Mouse (Mus musculus) heart, adult 18-20 months (tissue): Measurements from ENCODE around the gene Cacna2d1. TPM values are rescaled to one million over a fixed set of nuclear protein-coding genes. Genes with fewer than 3 reads are reported as not detected.

Experiments used
- DNase-seq, 2 experiments: peaks; one replicate each; pipeline ENCODE4 v3.0.0; 2021 to 2022; ENCODE audit warnings: mixed read lengths in 1 of 2
- total RNA-seq, 2 experiments: library from RNA; stranded (reverse); gene quantifications; 2 replicates each; pipeline ENCODE4 v1.2.3; 2021

Gene Cacna2d1
- total RNA-seq, 2 experiments from 2014 or later: 82.2 to 87.4 TPM

GRCm38 (mm10) chr5:15983354-15983753, 48.9 kb downstream of the Cacna2d1 start:
- no peak for DNase-seq

GRCm38 (mm10) chr5:15985228-15985858, 50.9 kb downstream of the Cacna2d1 start:
- no peak for DNase-seq

- no peak for DNase-seq
Measured at GRCm38 (mm10) chr5:15985901-15986300, 51.4 kb downstream of the Cacna2d1 start.

GRCm38 (mm10) chr5:15991428-15992139, 57.1 kb downstream of the Cacna2d1 start:
- DNase-seq: no peak

GRCm38 (mm10) chr5:15993252-15993944, 58.9 kb downstream of the Cacna2d1 start:
- no peak for DNase-seq

- no peak for DNase-seq
Measured at GRCm38 (mm10) chr5:15997190-15997589, 62.7 kb downstream of the Cacna2d1 start.

- DNase-seq: no peak
Measured at GRCm38 (mm10) chr5:15997769-15998168, 63.3 kb downstream of the Cacna2d1 start.

- no peak for DNase-seq
Measured at GRCm38 (mm10) chr5:16000917-16001316, 66.4 kb downstream of the Cacna2d1 start.

GRCm38 (mm10) chr5:16002431-16003063, 68.1 kb downstream of the Cacna2d1 start:
- DNase-seq: no peak

- DNase-seq: no peak
Measured at GRCm38 (mm10) chr5:16004305-16004704, 69.8 kb downstream of the Cacna2d1 start.

GRCm38 (mm10) chr5:16006964-16007363, 72.5 kb downstream of the Cacna2d1 start:
- DNase-seq: peak; percentile 26 to 62

- no peak for DNase-seq
Measured at GRCm38 (mm10) chr5:16013649-16014048, 79.2 kb downstream of the Cacna2d1 start.

- DNase-seq: no peak
Measured at GRCm38 (mm10) chr5:16014392-16014791, 79.9 kb downstream of the Cacna2d1 start.

- DNase-seq: no peak
Measured at GRCm38 (mm10) chr5:16024626-16025417, 90.3 kb downstream of the Cacna2d1 start.

GRCm38 (mm10) chr5:16028881-16029280, 94.4 kb downstream of the Cacna2d1 start:
- no peak for DNase-seq

- DNase-seq: no peak
Measured at GRCm38 (mm10) chr5:16029481-16029880, 95.0 kb downstream of the Cacna2d1 start.

GRCm38 (mm10) chr5:16033569-16033968, 99.1 kb downstream of the Cacna2d1 start:
- no peak for DNase-seq

- no peak for DNase-seq
Measured at GRCm38 (mm10) chr5:16035259-16035658, 100.8 kb downstream of the Cacna2d1 start.

- no peak for DNase-seq
Measured at GRCm38 (mm10) chr5:16045147-16045878, 110.8 kb downstream of the Cacna2d1 start.

GRCm38 (mm10) chr5:16047452-16048191, 113.1 kb downstream of the Cacna2d1 start:
- DNase-seq: peak; percentile 54 to 58
